8 mouse cellular contexts compared by ENCODE assay signal in genomic region chr4:154961226-154961738, GRCm38 (mm10). TPM values are rescaled to one million over a fixed set of nuclear protein-coding genes. Genes with fewer than 3 reads are reported as not detected.
A peak's percentile ranks its signal among the peaks of the same experiment; 100 is the strongest.
DNase-seq lines count a peak whose midpoint lies in the region; ATAC-seq and TF ChIP-seq lines count a peak whose summit lies in the region.

No protein-coding gene starts in this region.

- H3K4me2 ChIP-seq in forebrain, embryonic 12.5 days, result peak overlapping the region; percentile 81

- peaks cover 14% of the 10 kb centered on the region; the same call in 1 of the 2 replicates for H3K36me3 ChIP-seq in forebrain, embryonic 12.5 days (replicated peaks)
- no peaks in the 10 kb centered on the region for H3K36me3 ChIP-seq in splenic B cell, adult 2 months (ENCODE audit: control insufficient read depth, insufficient read depth, low read length, poor library complexity, severe bottlenecking)

- H3K4me1 ChIP-seq in forebrain, embryonic 12.5 days, result peaks cover 81% of the 10 kb centered on the region

- no peaks in the 10 kb centered on the region for H3K9me3 ChIP-seq in forebrain, embryonic 12.5 days

- no peak for DNase-seq in layer of hippocampus, adult 2 months (ENCODE audit: low spot score in 2 of 2)
- DNase-seq in layer of hippocampus, adult 18-20 months (ENCODE audit: low spot score in 2 of 2), result no peak
- DNase-seq in lung, postnatal 4 days, result peak; percentile 57 to 61
- DNase-seq in splenic B cell, adult 2 months (ENCODE audit: low read depth, low spot score), result peak; percentile 68
- DNase-seq in frontal cortex, postnatal 10 days (ENCODE audit: low spot score in 2 of 2), result no peak

- H3K4me3 ChIP-seq in layer of hippocampus, adult 2 months, result peak overlapping the region; percentile 92
- peak overlapping the region; percentile 77 for H3K4me3 ChIP-seq in forebrain, embryonic 12.5 days (replicated peaks)

- under 1% methylated on average over 47 of the region's 47 CpGs for WGBS in forebrain, embryonic 12.5 days

- peak overlapping the region; percentile 98 for H3K9ac ChIP-seq in forebrain, embryonic 12.5 days

- H3K27ac ChIP-seq in layer of hippocampus, adult 2 months, result peak overlapping the region; percentile 99
- peak overlapping the region; percentile 99 for H3K27ac ChIP-seq in forebrain, embryonic 12.5 days

- peak; percentile 41 for TF ChIP-seq CTCF in layer of hippocampus, adult 2 months (conservative IDR thresholded peaks at IDR 0.05)

- peaks cover 39% of the 10 kb centered on the region for H3K27me3 ChIP-seq in forebrain, embryonic 12.5 days
- no peaks in the 10 kb centered on the region for H3K27me3 ChIP-seq in splenic B cell, adult 2 months (ENCODE audit: control insufficient read depth, insufficient read depth, low read length, poor library complexity, severe bottlenecking)

- ATAC-seq in activated CD4-positive, CD25-positive, alpha-beta regulatory T cell, adult 4 months, result peak; percentile 7
- no peak for ATAC-seq in forebrain, embryonic 12.5 days (ENCODE audit: low FRiP score)
- ATAC-seq in inflammation-experienced regulatory T-cells, adult 6 months, result peak; percentile 11

RNA-seq across cellular contexts. Expression of gene Hes5, which starts 0.6 kb away (rescaled TPM):
- 10 to 100 TPM; 24.7 to 30.7 TPM for total RNA-seq in layer of hippocampus, adult 2 months (2021)
- total RNA-seq in layer of hippocampus, adult 18-20 months (2021), result 10 to 100 TPM; 15.5 to 25.8 TPM
- 1 to 10 TPM; 1.0 to 1.1 TPM for polyA plus RNA-seq in activated CD4-positive, CD25-positive, alpha-beta regulatory T cell, adult 4 months (2017; shearing (Covaris generic))
- polyA plus RNA-seq in forebrain, embryonic 12.5 days (2016; fragmentation: Nextera tagmentation; extraction: Ambion mirVana), result 456 and 462 TPM in 2 replicates
- 1 to 10 TPM in 2 of 3 experiments, not detected in 1; 1.2 to 1.3 TPM for polyA plus RNA-seq in inflammation-experienced regulatory T-cells, adult 6 months (2017; shearing (Covaris generic))

RNA-seq across cellular contexts. Expression of gene Pank4, which starts 2.6 kb away (rescaled TPM):
- total RNA-seq in layer of hippocampus, adult 2 months (2021), result 10 to 100 TPM; 41.8 to 43.0 TPM
- total RNA-seq in layer of hippocampus, adult 18-20 months (2021), result 10 to 100 TPM; 36.0 to 37.7 TPM
- 10 to 100 TPM; 37.4 to 40.1 TPM for polyA plus RNA-seq in activated CD4-positive, CD25-positive, alpha-beta regulatory T cell, adult 4 months (2017; shearing (Covaris generic))
- polyA plus RNA-seq in forebrain, embryonic 12.5 days (2016; fragmentation: Nextera tagmentation; extraction: Ambion mirVana), result 46.7 and 51.8 TPM in 2 replicates
- polyA plus RNA-seq in inflammation-experienced regulatory T-cells, adult 6 months (2017; shearing (Covaris generic)), result 10 to 100 TPM; 22.1 to 59.6 (median 49.1) TPM

RNA-seq across cellular contexts. Expression of gene Tnfrsf14, which starts 32.9 kb away (rescaled TPM):
- 1 to 10 TPM in 1 of 2 experiments, under 1 TPM in 1; 0.84 to 1.3 TPM for total RNA-seq in layer of hippocampus, adult 2 months (2021)
- total RNA-seq in layer of hippocampus, adult 18-20 months (2021), result 1 to 10 TPM in 1 of 2 experiments, under 1 TPM in 1; 0.94 to 1.2 TPM
- polyA plus RNA-seq in activated CD4-positive, CD25-positive, alpha-beta regulatory T cell, adult 4 months (2017; shearing (Covaris generic)), result 100 to 1,000 TPM in 1 of 2 experiments, 10 to 100 TPM in 1; 57.3 to 109 TPM
- polyA plus RNA-seq in forebrain, embryonic 12.5 days (2016; fragmentation: Nextera tagmentation; extraction: Ambion mirVana), result 0.21 and 1.2 TPM in 2 replicates
- polyA plus RNA-seq in inflammation-experienced regulatory T-cells, adult 6 months (2017; shearing (Covaris generic)), result 100 to 1,000 TPM in 2 of 3 experiments, 10 to 100 TPM in 1; 10.2 to 157 (median 117) TPM

Comparison
In these comparisons a context has a peak if more than half of its experiments do, and no peak if none do; other contexts are left out.
1. DNase-seq: peak in lung, postnatal 4 days (2 of 2) and splenic B cell, adult 2 months (single experiment); none in layer of hippocampus, adult 2 months (0 of 2), layer of hippocampus, adult 18-20 months (0 of 2) and frontal cortex, postnatal 10 days (0 of 2).
2. RNA of gene Hes5, which starts 0.6 kb away (polyA plus RNA-seq): 456 to 462 TPM in forebrain, embryonic 12.5 days; 1.2 to 1.3 TPM in inflammation-experienced regulatory T-cells, adult 6 months and 1.0 to 1.1 TPM in activated CD4-positive, CD25-positive, alpha-beta regulatory T cell, adult 4 months; every median in the first group is over 100 times any median in the second.